Mouse (Mus musculus) ovary, postnatal 10 days (tissue): Measurements from ENCODE around the gene Opa3.

Experiments used
- DNase-seq: peaks from one replicate; pipeline ENCODE4 v3.0.0; 2022; ENCODE audit warnings: low spot score

Gene Opa3

GRCm38 (mm10) chr7:19227883-19228792, at the start of gene Opa3:
Gene Opa3 (plus strand): TSS chr7:19228334.
- peak; percentile 98 for DNase-seq

- no peak for DNase-seq
These were observed 49.6 kb upstream of the Opa3 start for GRCm38 (mm10) chr7:19178443-19179092.

- no peak for DNase-seq
These were observed 49.0 kb upstream of the Opa3 start for GRCm38 (mm10) chr7:19179173-19179572.

DNA sequence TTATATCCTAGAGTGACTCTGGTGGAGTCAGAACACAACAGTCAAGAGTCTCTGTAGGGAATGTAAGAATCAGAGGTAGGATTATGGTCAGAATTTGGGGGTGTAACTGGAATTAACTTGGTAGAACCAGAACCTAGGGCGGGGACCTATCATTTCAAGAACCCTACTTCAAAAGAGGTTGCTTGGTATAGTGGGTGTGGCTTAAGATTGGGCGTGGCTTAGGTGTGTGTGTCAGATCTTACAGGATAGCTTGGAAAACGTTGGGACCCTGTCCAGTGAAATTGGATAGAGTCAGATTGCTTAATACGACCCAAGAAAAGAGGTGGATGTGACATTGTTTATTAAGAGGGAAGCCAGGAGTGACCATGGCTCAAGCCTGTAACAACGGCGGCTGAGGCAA, 48.2 kb upstream of the Opa3 start:
- DNase-seq: no peak

DNA sequence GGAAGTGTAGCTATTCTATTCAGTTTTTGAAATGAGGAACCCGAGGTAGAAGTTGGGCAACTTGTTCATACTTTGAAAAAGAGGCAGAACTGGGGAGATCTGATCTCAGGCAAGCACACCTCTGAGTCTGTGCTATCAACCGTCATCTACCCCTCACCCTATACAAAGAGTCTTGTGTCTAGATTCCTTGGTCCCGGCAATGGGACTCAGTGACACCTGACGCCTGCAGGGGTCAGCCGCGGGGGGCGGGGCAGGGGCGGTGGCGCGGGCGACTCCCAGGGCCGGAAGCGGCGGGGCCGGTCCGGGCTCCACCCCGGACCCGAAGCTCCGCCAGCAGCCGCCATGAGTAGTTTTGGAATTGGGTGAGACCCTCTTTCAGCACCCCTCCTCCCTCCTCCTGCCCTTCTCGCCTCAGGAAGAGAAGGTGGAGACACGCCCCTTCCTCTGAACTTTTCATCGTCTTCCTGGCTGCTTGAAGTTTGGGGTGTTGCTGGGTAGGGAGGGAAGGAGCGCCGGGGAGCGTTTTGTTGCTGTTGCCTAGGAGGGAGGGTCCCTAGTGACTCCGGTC, 47.2 kb upstream of the Opa3 start:
- no peak for DNase-seq

GRCm38 (mm10) chr7:19184250-19184649, 43.9 kb upstream of the Opa3 start:
- no peak for DNase-seq

DNA sequence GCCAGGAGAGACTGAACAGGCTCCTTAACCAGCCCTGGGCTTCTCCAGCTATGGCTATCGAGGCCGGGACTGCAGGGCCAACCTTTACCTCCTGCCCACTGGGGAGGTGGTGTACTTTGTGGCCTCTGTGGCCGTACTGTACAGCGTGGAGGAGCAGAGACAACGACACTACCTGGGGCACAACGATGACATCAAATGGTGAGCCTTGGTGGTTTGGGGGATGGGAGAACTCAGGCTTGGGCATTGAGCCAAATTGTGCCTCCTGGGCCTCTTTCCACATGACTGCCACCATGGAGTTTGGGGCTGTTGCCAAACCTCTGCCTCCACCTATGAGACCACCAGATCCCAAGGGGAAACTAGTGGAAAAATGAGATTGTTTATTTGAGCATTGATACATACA, 43.4 kb upstream of the Opa3 start:
- DNase-seq: no peak

- no peak for DNase-seq
These were observed 33.5 kb upstream of the Opa3 start for GRCm38 (mm10) chr7:19194676-19195075.

- DNase-seq: no peak
These were observed 31.5 kb upstream of the Opa3 start for GRCm38 (mm10) chr7:19196676-19197075.

DNA sequence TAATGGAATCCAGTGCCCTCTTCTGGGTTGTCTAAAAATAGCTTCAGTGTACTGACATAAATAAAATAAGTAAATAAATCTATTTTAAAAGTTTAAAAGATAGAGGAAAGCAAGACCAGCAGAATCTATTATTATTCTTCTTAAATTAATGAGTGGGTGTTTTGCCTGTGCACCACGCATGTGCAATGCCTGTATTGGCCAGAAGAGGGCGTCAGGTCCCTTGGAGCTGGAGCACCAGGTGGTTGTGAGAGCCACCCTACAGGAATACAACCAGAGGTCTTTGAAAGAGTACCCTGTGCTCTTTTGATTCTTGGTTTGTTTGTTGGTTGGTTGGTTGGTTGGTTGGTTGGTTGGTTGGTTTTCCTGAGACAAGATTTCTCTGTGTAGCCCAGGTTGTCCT, 30.1 kb upstream of the Opa3 start:
- no peak for DNase-seq

DNA sequence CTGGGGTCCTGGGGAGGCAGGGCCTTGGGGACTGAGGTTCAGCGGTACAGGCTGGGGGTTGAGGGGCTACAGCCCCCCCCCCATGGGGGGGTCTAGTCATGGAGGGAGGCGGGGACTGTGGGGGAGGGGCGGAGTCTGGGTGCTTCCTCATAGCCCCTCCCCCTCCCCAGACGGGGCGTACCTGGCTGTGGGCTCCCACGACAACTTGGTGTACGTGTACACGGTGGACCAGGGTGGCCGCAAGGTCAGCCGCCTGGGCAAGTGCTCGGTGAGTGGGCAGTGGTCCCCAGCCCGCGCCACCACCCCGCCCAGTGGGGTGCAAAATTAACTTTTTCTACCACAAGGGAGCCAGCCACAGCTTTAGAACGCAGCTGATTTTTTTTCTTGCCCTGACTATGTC, 26.5 kb upstream of the Opa3 start:
- DNase-seq: no peak

- no peak for DNase-seq
These were observed 25.9 kb upstream of the Opa3 start for GRCm38 (mm10) chr7:19202065-19202850.

GRCm38 (mm10) chr7:19208201-19208910, 19.8 kb upstream of the Opa3 start:
- no peak for DNase-seq

- DNase-seq: no peak
These were observed 19.1 kb upstream of the Opa3 start for GRCm38 (mm10) chr7:19208944-19209472.

DNA sequence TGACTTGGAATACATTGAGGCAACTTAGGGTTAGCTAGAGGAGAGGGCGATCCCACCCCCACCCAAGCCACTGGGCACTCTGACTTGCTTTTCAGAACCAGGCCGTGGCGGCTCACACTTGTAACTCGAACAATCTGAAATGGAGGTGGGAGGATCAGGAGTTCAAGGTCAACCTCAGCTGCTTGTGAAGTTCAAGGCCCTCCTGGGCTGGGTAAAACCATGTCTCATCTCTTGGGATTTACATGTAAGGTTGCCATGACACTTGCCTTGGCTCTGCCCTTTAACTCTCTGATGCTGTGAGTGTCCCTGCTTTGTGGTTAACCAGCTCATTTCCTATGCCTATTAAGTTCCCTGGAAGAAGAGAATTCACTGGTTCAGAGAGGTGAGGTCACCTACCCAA, 18.6 kb upstream of the Opa3 start:
- no peak for DNase-seq

DNA sequence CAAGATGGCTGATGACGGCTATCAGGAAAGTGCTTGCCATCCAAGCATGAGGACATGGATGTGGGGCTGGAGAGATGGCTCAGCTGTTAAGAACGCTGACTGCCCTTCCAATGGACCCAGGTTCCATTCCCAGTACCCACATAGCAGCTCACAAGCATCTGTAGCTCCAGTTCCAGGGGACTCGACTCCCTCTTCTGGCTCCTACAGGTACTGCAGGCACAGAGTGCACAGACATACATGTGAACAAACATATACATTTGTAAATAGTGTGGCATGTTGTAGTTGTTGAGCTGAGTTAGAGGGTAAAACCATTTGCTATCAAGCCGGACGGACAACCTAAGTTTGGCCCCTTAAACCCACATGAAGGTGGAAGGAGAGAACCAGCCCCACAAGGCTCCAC, 18.1 kb upstream of the Opa3 start:
- no peak for DNase-seq

- DNase-seq: no peak
These were observed 17.0 kb upstream of the Opa3 start for GRCm38 (mm10) chr7:19211041-19211675.

GRCm38 (mm10) chr7:19211996-19212755, 16.0 kb upstream of the Opa3 start, which contains the start of gene Gpr4:
Gene Gpr4 (plus strand): TSS chr7:19212538.
- DNase-seq: no peak

- no peak for DNase-seq
These were observed 14.7 kb upstream of the Opa3 start for GRCm38 (mm10) chr7:19213385-19213784.

- no peak for DNase-seq
These were observed 13.8 kb upstream of the Opa3 start for GRCm38 (mm10) chr7:19214369-19214768.
